Mouse (Mus musculus) gastrocnemius, adult 2 months (tissue): ENCODE measurements at regions not wholly inside any gene's neighbourhood (a gene's known extent, or its start where the extent isn't known, plus 50 kb on each side); places are given as distances from the start of the nearest gene placed in this dataset.
A peak's percentile ranks its signal among the peaks of the same experiment; 100 is the strongest.

Experiments
- DNase-seq: peaks from one replicate; pipeline ENCODE4 v3.0.0; 2022
- H3K27ac ChIP-seq: fragments of 200-600 bp; 2 replicates; pipeline ENCODE4 v1.8.1; 2022; ENCODE audit warnings: mild to moderate bottlenecking
- H3K4me3 ChIP-seq: fragments of 200-600 bp; 2 replicates; pipeline ENCODE4 v1.8.1; 2022; ENCODE audit warnings: mild to moderate bottlenecking, moderate library complexity
- CTCF ChIP-seq: fragments of 200-600 bp; IDR thresholded peaks from 2 replicates; pipeline ENCODE4 v1.8.1; 2022; ENCODE audit warnings: antibody characterized with exemption, mild to moderate bottlenecking, moderate library complexity
- intact Hi-C: fragments of 180-260 bp; cut with DNase I; formaldehyde crosslinking; loops from one replicate; pipeline ENCODE4 v1.15.1; 2025

GRCm38 (mm10) chr8:23504704-23505103 is 1093.5 kb downstream of the Mrps31 start:
- peak; percentile 59 for TF ChIP-seq CTCF
- peak overlapping the region; percentile 52 for H3K4me3 ChIP-seq
- intact Hi-C loops = no loop called here
- peak; percentile 60 for DNase-seq
- no peak overlapping the region for H3K27ac ChIP-seq

GRCm38 (mm10) chr8:23505216-23505615 is 1094.1 kb downstream of the Mrps31 start:
- DNase-seq = no peak
- Histone ChIP-seq H3K27ac (no peak overlapping the region), H3K4me3 (no peak overlapping the region)
- no peak for TF ChIP-seq CTCF
- intact Hi-C loops = no loop called here

DNA sequence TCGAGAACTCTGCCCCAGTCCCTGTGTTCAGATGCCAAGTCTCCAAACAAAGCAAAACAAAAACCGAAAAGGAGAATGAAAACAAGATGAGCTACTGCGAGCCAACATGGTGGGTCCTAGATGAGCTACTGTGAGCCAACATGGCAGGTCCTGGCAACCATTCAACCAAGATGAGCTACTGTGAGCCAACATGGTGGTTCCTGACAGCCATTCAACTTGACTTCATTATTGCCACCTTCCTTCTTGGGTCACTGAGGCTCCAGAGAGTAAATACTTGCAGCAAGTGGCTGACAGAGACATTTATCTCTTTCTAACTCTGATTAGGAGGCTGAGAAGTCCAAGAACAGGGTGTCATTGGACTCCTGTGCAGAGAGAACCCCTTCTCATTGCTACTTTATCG is 1094.8 kb downstream of the Mrps31 start:
- no peak for TF ChIP-seq CTCF
- intact Hi-C loops = no loop called here
- no peak overlapping the region for H3K27ac ChIP-seq
- DNase-seq = no peak
- H3K4me3 ChIP-seq = no peak overlapping the region

- intact Hi-C loops = no loop called here
These were observed 1096.5 kb downstream of the Mrps31 start for GRCm38 (mm10) chr8:23507661-23508060.

DNA sequence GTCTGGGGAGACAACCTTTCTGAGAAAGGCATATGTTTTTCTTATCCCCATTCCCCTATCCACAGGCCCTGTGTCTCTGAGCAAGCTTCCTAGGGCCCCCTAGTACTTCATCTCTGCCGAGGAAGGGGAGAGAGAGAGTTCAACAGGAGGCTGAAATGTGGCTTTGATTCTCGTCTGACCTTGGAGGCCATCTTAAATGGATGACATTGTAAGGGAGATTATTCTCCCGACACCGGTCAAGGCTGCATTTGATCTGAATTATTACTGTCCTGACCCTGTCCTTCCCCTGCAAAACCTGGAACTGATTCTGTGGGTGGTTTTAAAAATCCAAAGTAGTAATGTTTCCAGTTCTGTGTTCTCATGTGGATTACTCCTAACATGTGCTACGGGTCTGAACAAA is 1098.9 kb downstream of the Mrps31 start:
- no peak for TF ChIP-seq CTCF
- DNase-seq = no peak
- Histone ChIP-seq H3K4me3 (no peak overlapping the region), H3K27ac (no peak overlapping the region)
- intact Hi-C loops = no loop called here

More at GRCm38 (mm10) chr8:23507661-23508060, 1096.5 kb downstream of the Mrps31 start:
- no peak for DNase-seq
- no peak overlapping the region for H3K4me3 ChIP-seq
- no peak for TF ChIP-seq CTCF
- no peak overlapping the region for H3K27ac ChIP-seq

- DNase-seq = no peak
- no peak for TF ChIP-seq CTCF
- Histone ChIP-seq H3K27ac (peak overlapping the region; percentile 12; the same call in 1 of the 2 replicates), H3K4me3 (no peak overlapping the region)
- intact Hi-C loops = no loop called here
These were observed 1099.4 kb downstream of the Mrps31 start for GRCm38 (mm10) chr8:23510561-23510960.

- TF ChIP-seq CTCF = no peak
- intact Hi-C loops = no loop called here
- Histone ChIP-seq H3K4me3 (no peak overlapping the region), H3K27ac (0 out of 2 replicates have a peak overlapping the region, but pooled peaks have one; percentile 46)
- no peak for DNase-seq
These were observed 1100.1 kb downstream of the Mrps31 start for GRCm38 (mm10) chr8:23511264-23511663.

GRCm38 (mm10) chr8:23511792-23512191 is 1100.6 kb downstream of the Mrps31 start:
- DNase-seq = no peak
- H3K27ac ChIP-seq = 0 out of 2 replicates have a peak overlapping the region, but pooled peaks have one; percentile 46
- no peak overlapping the region for H3K4me3 ChIP-seq
- intact Hi-C loops = no loop called here
- TF ChIP-seq CTCF = no peak

DNA sequence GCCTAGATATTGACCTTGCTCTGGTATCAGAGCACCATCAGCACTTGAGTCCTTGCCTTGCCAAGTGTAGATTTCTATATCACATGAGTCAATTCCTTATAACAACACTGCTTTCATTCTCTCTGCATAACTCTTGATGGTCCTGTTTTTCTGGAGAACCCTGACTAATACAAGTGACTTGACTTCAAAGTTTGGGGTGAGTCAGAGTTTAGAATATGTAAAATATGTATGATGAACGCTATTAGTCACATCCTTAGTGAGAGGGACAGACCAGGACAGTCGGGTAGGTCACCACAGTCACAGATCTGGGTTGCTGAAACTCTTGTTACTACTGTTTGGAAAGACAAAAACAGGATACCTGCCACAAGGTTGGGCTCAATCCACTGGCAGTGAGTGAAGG is 1105.3 kb downstream of the Mrps31 start:
- H3K4me3 ChIP-seq = no peak overlapping the region
- TF ChIP-seq CTCF = no peak
- intact Hi-C loops = no loop called here
- H3K27ac ChIP-seq = no peak overlapping the region
- no peak for DNase-seq

DNA sequence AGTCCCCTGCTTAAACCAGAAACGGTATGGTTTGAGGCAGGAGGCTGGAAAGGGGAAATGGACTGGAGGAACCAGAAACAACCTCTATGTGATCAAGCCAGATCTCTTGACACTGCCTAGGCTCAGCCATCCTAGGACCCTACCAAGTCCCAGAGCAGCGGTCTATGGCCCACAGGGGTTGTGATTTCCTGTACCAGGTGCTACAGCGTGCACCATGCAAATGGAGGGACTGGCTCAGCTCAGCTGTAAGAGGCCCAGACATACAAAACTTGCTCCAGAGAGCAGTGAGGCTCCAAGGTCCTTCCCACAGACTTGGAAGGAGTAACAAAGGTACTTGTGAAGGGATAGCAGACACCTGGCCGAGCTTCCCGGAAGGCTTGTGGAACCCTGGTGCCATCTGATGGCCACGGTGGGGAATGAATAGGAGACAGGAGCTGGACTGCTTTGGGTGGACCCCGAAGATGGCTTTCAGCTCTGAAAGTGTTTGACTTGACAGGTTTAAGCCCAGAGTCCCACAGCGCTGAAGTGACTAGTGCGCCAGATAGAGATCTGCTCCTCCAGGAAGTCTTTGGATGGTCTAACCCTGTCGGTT is 1120.5 kb downstream of the Mrps31 start:
- intact Hi-C loops = no loop called here
- peak; percentile 35 for TF ChIP-seq CTCF
- H3K27ac ChIP-seq = no peak overlapping the region
- H3K4me3 ChIP-seq = no peak overlapping the region
- DNase-seq = no peak

- DNase-seq = no peak
- no peak overlapping the region for H3K27ac ChIP-seq
- intact Hi-C loops = no loop called here
- H3K4me3 ChIP-seq = no peak overlapping the region
- no peak for TF ChIP-seq CTCF
These were observed 1126.7 kb downstream of the Mrps31 start for GRCm38 (mm10) chr8:23537681-23538359.

GRCm38 (mm10) chr8:23553565-23554473 is 1142.7 kb downstream of the Mrps31 start:
- intact Hi-C loops = no loop called here
- Histone ChIP-seq H3K4me3 (no peak overlapping the region), H3K27ac (no peak overlapping the region)
- TF ChIP-seq CTCF = no peak
- no peak for DNase-seq

DNA sequence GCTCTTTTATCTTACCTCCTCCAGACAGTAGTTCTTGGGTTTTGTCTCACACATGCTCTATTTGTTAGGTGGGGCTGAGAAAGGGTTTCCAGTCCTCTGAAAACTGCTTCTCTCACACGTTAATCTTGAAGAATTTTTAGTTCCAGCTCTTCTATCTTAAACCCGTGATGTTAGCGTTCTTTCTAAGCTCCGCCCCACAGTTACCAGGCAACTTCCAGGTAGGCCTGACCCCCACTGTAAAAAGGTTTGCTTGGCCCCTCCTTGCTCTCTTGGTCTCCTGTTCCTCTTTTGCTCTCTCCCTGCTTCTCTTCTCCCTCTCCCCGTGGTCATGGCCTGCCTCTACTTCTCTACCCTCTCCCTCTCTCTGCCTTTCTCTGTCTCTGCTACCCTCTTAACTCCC is 1149.7 kb downstream of the Mrps31 start:
- TF ChIP-seq CTCF = no peak
- DNase-seq = no peak
- H3K4me3 ChIP-seq = no peak overlapping the region
- intact Hi-C loops = no loop called here
- H3K27ac ChIP-seq = no peak overlapping the region
